Mouse (Mus musculus) myocyte (in vitro differentiated cells): ENCODE results near the gene Olfr243. TPM values are rescaled to one million over a fixed set of nuclear protein-coding genes. Genes with fewer than 3 reads are reported as not detected.

Experiments used
- H3K27me3 ChIP-seq: one replicate; pipeline ENCODE4 v1.6.1; 2011; ENCODE audit not compliant: control insufficient read depth, insufficient read depth, insufficient read length
- H3K36me3 ChIP-seq: one replicate; pipeline ENCODE4 v1.6.1; 2011; ENCODE audit not compliant: control insufficient read depth, insufficient read depth
- H3K4me2 ChIP-seq: one replicate; pipeline ENCODE4 v1.6.1; 2011; ENCODE audit warnings: low read depth, control low read depth
- H3K4me3 ChIP-seq: one replicate; pipeline ENCODE4 v1.5.1; 2011; ENCODE audit warnings: mild to moderate bottlenecking, control low read depth, moderate library complexity
- H3K79me2 ChIP-seq: one replicate; pipeline ENCODE4 v1.6.1; 2011; ENCODE audit not compliant: control insufficient read depth, insufficient read depth
- H3ac ChIP-seq: one replicate; pipeline ENCODE4 v1.6.1; 2011; ENCODE audit not compliant: control insufficient read depth, insufficient read length
- CEBPB ChIP-seq: IDR thresholded peaks from 2 replicates; pipeline ENCODE4 v1.6.1; 2011; ENCODE audit warnings: mild to moderate bottlenecking, moderate library complexity; ENCODE audit not compliant: poor library complexity, insufficient read depth, severe bottlenecking
- E2F4 ChIP-seq: IDR thresholded peaks from one replicate; pipeline ENCODE4 v1.6.1; 2011; ENCODE audit warnings: mild to moderate bottlenecking, control low read depth, moderate library complexity; ENCODE audit not compliant: insufficient read depth
- MAX ChIP-seq: IDR thresholded peaks from one replicate; pipeline ENCODE4 v1.6.1; 2011; ENCODE audit warnings: low read depth, mild to moderate bottlenecking, control low read depth
- MYOD1 ChIP-seq, 3 experiments: IDR thresholded peaks; one replicate each; pipeline ENCODE4 v1.6.1; 2011; ENCODE audit warnings: control low read depth in 2 of 3, low read depth in 2 of 3, mild to moderate bottlenecking in 2 of 3, moderate library complexity in 1 of 3; ENCODE audit not compliant: insufficient read length in 2 of 3, control insufficient read depth in 1 of 3
- MYOG ChIP-seq, 3 experiments: IDR thresholded peaks; one replicate each; pipeline ENCODE4 v1.6.1; 2011; ENCODE audit warnings: control low read depth in 2 of 3, low read depth in 2 of 3, mild to moderate bottlenecking in 2 of 3; ENCODE audit not compliant: insufficient read length in 2 of 3, control insufficient read depth in 1 of 3, insufficient read depth in 1 of 3
- POLR2A ChIP-seq: IDR thresholded peaks from one replicate; pipeline ENCODE4 v1.6.1; 2011; ENCODE audit warnings: low read depth, mild to moderate bottlenecking, control low read depth, moderate library complexity; ENCODE audit not compliant: insufficient read length
- POLR2AphosphoS2 ChIP-seq: IDR thresholded peaks from one replicate; pipeline ENCODE4 v1.6.1; 2011; ENCODE audit warnings: low read depth, control low read depth; ENCODE audit not compliant: insufficient read length
- REST ChIP-seq: IDR thresholded peaks from one replicate; pipeline ENCODE4 v1.6.1; 2011; ENCODE audit warnings: mild to moderate bottlenecking, control low read depth, moderate library complexity; ENCODE audit not compliant: insufficient read depth, insufficient read length
- SRF ChIP-seq: IDR thresholded peaks from one replicate; pipeline ENCODE4 v1.6.1; 2011; ENCODE audit warnings: low read depth; ENCODE audit not compliant: control insufficient read depth, insufficient read length
- TCF12 ChIP-seq: IDR thresholded peaks from one replicate; pipeline ENCODE4 v1.6.1; 2011; ENCODE audit warnings: mild to moderate bottlenecking, control low read depth; ENCODE audit not compliant: poor library complexity, insufficient read depth, severe bottlenecking
- TCF3 ChIP-seq: IDR thresholded peaks from one replicate; pipeline ENCODE4 v1.6.1; 2011; ENCODE audit warnings: low read depth, control low read depth; ENCODE audit not compliant: insufficient read length
- USF1 ChIP-seq: IDR thresholded peaks from one replicate; pipeline ENCODE4 v1.6.1; 2011; ENCODE audit warnings: low read depth, mild to moderate bottlenecking, control low read depth, moderate library complexity
- polyA plus RNA-seq: library from polyadenylated mRNA; unstranded; fragments of >200 nt; fragmentation: generic; extraction: Trizol; gene quantifications from one replicate; pipeline ENCODE4 v1.2.1, GENCODE M21; 2012; ENCODE audit warnings: missing spikeins

Olfr243 gene
- polyA plus RNA-seq: not detected

GRCm38 (mm10) chr7:103714371-103714770 lies at the start of gene Olfr243:
TSS of gene Olfr243 (plus strand) at chr7:103714671.
- no peak within 1 kb of the TSS for H3ac ChIP-seq
- no peak within 1 kb of the TSS for H3K4me3 ChIP-seq
- no peaks in the 10 kb centered on the region for H3K79me2 ChIP-seq
- H3K4me2 ChIP-seq: no peak within 1 kb of the TSS
- H3K27me3 ChIP-seq: no peaks in the 10 kb centered on the region
- no peaks in the 10 kb centered on the region for H3K36me3 ChIP-seq
- TF ChIP-seq TCF3 (no peak), TCF12 (no peak), E2F4 (no peak), SRF (no peak), MYOD1 (IDR thresholded peaks at IDR 0.05; ENCODE audit: control insufficient read depth in 1 of 3, insufficient read length in 2 of 3, low read depth in 2 of 3) (no peak), REST (no peak), CEBPB (no peak), USF1 (no peak)

GRCm38 (mm10) chr7:103671091-103671490 lies 43.4 kb upstream of the Olfr243 start, which contains the start of gene Olfr624:
TSS of gene Olfr624 (minus strand) at chr7:103671191.
- TF ChIP-seq MYOG (IDR thresholded peaks at IDR 0.05; ENCODE audit: control insufficient read depth in 1 of 3, insufficient read depth in 1 of 3, insufficient read length in 2 of 3, low read depth in 2 of 3) (no peak), POLR2A (no peak), USF1 (no peak), CEBPB (no peak), SRF (no peak), MYOD1 (IDR thresholded peaks at IDR 0.05; ENCODE audit: control insufficient read depth in 1 of 3, insufficient read length in 2 of 3, low read depth in 2 of 3) (no peak), MAX (no peak), E2F4 (no peak), REST (no peak), POLR2AphosphoS2 (no peak), TCF12 (no peak), TCF3 (no peak)
- Histone ChIP-seq H3K79me2 (no peaks in the 10 kb centered on the region), H3K27me3 (no peaks in the 10 kb centered on the region), H3K4me2 (no peak within 1 kb of the TSS), H3K4me3 (no peak within 1 kb of the TSS), H3K36me3 (no peaks in the 10 kb centered on the region), H3ac (no peak within 1 kb of the TSS)

- Histone ChIP-seq H3K36me3 (no peaks in the 10 kb centered on the region), H3ac (no peak within 1 kb of the TSS), H3K79me2 (no peaks in the 10 kb centered on the region), H3K4me3 (no peak within 1 kb of the TSS), H3K4me2 (no peak within 1 kb of the TSS), H3K27me3 (no peaks in the 10 kb centered on the region)
- no peak for TF ChIP-seq MAX
- no peak for TF ChIP-seq TCF3
- no peak for TF ChIP-seq MYOD1 (IDR thresholded peaks at IDR 0.05; ENCODE audit: control insufficient read depth in 1 of 3, insufficient read length in 2 of 3, low read depth in 2 of 3)
- TF ChIP-seq E2F4: no peak
- TF ChIP-seq REST: no peak
- TF ChIP-seq POLR2A: no peak
- TF ChIP-seq CEBPB: no peak
- no peak for TF ChIP-seq POLR2AphosphoS2
- TF ChIP-seq TCF12: no peak
- TF ChIP-seq MYOG (IDR thresholded peaks at IDR 0.05; ENCODE audit: control insufficient read depth in 1 of 3, insufficient read depth in 1 of 3, insufficient read length in 2 of 3, low read depth in 2 of 3): no peak
- no peak for TF ChIP-seq SRF
- TF ChIP-seq USF1: no peak
These were observed 32.1 kb upstream of the Olfr243 start, which contains the start of gene Olfr625-ps1 for GRCm38 (mm10) chr7:103682420-103682819. TSS of gene Olfr625-ps1 (plus strand) at chr7:103682720.

DNA sequence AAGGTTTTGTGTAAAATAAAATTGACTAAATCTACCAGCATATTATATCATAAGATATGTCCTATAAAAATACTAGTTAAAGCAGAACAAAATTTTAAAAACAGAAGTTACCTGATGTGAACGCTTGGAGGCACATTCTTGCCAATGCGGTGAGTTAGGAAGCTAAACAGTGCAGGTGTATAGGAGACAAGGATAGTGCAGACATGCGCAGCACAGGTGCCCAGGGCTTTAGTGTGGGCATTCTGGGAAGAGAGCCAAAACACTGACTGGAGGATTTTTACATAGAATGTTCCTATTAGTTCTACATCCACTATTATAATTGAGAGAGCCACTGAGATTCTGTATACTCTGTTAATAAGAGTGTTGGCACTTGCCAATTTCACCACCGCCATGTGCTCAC lies 15.0 kb upstream of the Olfr243 start:
- no peaks in the 10 kb centered on the region for H3K36me3 ChIP-seq
- TF ChIP-seq MYOD1 (IDR thresholded peaks at IDR 0.05; ENCODE audit: control insufficient read depth in 1 of 3, insufficient read length in 2 of 3, low read depth in 2 of 3) (no peak), MAX (no peak), POLR2A (no peak), USF1 (no peak), CEBPB (no peak), MYOG (IDR thresholded peaks at IDR 0.05; ENCODE audit: control insufficient read depth in 1 of 3, insufficient read depth in 1 of 3, insufficient read length in 2 of 3, low read depth in 2 of 3) (no peak), TCF3 (no peak), REST (no peak), TCF12 (no peak), E2F4 (no peak), POLR2AphosphoS2 (no peak), SRF (no peak)
- H3K79me2 ChIP-seq: no peaks in the 10 kb centered on the region
- no peak overlapping the region for H3ac ChIP-seq
- no peak overlapping the region for H3K4me3 ChIP-seq
- H3K4me2 ChIP-seq: no peak overlapping the region
- H3K27me3 ChIP-seq: no peaks in the 10 kb centered on the region
